Mouse (Mus musculus) lung, adult 2 months (tissue): ENCODE results near the gene C5ar2.

Experiments
- CTCF ChIP-seq: fragments of 200-500 bp; IDR thresholded peaks from 2 replicates; pipeline ENCODE4 v1.5.1; 2011; ENCODE audit warnings: mild to moderate bottlenecking, low read length, control low read depth; ENCODE audit not compliant: insufficient read depth
- POLR2A ChIP-seq: fragments of 200-500 bp; IDR thresholded peaks from 2 replicates; pipeline ENCODE4 v1.6.1; 2011; ENCODE audit warnings: low read depth, mild to moderate bottlenecking, control low read depth, low read length, borderline replicate concordance; ENCODE audit errors: extremely low read depth

DNA sequence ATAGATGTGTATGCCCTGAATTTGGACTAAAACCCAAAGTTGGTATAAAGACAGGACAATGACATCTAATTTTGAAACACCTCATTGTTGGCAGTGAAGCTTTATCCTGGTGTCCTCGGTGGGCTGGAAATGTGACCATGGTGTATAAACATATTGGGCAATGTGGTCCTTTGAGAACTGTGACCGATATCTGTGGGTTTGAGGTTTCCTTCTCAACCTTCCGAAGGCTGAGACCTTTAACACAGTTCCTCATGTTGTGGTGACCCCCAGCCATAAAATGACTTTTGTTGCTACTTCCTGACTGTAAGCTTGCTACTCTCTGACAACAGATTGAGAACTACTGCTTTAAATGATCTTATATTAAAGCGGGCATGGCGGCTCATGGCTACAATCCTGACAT is 6.7 kb upstream of the C5ar2 start:
- TF ChIP-seq CTCF (no peak), POLR2A (no peak)
